Mouse (Mus musculus): ENCODE measurements at regions not wholly inside any gene's neighbourhood (a gene's known extent, or its start where the extent isn't known, plus 50 kb on each side); places are given as distances from the start of the nearest gene placed in this dataset.

DNA sequence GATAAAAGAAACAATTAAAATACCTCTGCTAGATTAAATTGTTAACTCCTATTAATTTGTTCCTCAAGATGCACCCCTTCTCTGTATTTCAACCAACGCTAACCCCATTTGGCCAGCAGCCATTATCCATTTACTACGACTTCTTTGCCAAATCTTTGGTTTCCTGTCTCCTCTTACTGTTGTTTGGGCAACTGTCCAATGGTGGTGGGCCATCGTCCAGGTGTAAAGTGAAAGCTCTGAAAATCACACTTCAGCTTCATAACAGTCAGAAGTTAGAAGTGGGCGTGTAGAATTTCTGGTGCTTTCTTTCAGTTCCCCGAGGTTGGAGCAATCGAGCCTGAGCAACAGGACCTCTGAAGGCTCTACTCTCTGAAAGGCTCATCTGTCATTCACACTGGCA, 66.8 kb upstream of the Zbtb20 start:
- TF ChIP-seq CTCF (IDR thresholded peaks at IDR 0.05; ENCODE audit: low read depth) (no peak), EP300 (IDR thresholded peaks at IDR 0.05; ENCODE audit: low read depth) (no peak)

Data from heart, postnatal 0 days (tissue).